Mouse (Mus musculus) CH12.LX (cell line): ENCODE data around the gene 3110001I22Rik. TPM values are rescaled to one million over a fixed set of nuclear protein-coding genes. Genes with fewer than 3 reads are reported as not detected.

ENCODE experiments used
- DNase-seq: peaks from one replicate; pipeline ENCODE4 v3.0.0-alpha.2; 2013; ENCODE audit errors: extremely low read depth
- H3K27ac ChIP-seq: 2 replicates; pipeline ENCODE4 v1.5.1; 2012; ENCODE audit warnings: low read depth, mild to moderate bottlenecking, control low read depth, moderate library complexity; ENCODE audit not compliant: insufficient read depth
- H3K27me3 ChIP-seq: replicated peaks from 2 replicates; pipeline ENCODE3; 2012; ENCODE audit warnings: inconsistent platforms
- H3K36me3 ChIP-seq, 2 experiments: replicated peaks in 1 of 2; 2 replicates each; pipeline versions ENCODE3 to v1.6.1; 2012; ENCODE audit warnings: inconsistent platforms in 1 of 2, low read length in 1 of 2, mild to moderate bottlenecking in 1 of 2, mixed read lengths in 1 of 2, moderate library complexity in 1 of 2; ENCODE audit not compliant: control insufficient read depth in 1 of 2, insufficient read depth in 1 of 2
- H3K4me1 ChIP-seq, 2 experiments: 2 replicates each; pipeline ENCODE4 v1.6.1; 2012; ENCODE audit warnings: inconsistent platforms in 1 of 2, moderate library complexity in 1 of 2; ENCODE audit not compliant: insufficient read depth in 2 of 2, control insufficient read depth in 1 of 2
- H3K4me2 ChIP-seq: 2 replicates; pipeline ENCODE4 v1.6.1; 2012; ENCODE audit warnings: low read depth, mild to moderate bottlenecking, control low read depth; ENCODE audit not compliant: poor library complexity, insufficient read depth, severe bottlenecking
- H3K4me3 ChIP-seq, 3 experiments: fragments of 150-350 bp in 1 of 3; sonication (generic) in 1 of 3; replicated peaks in 1 of 3; 2 replicates each; pipeline versions ENCODE3 to v1.5.1; 2011 to 2012; ENCODE audit warnings: low read depth in 2 of 3, low read length in 2 of 3, mild to moderate bottlenecking in 2 of 3, moderate library complexity in 2 of 3, control low read depth in 1 of 3, improper control_type of control experiment in 1 of 3, inconsistent platforms in 1 of 3, mixed read lengths in 1 of 3; ENCODE audit not compliant: poor library complexity in 1 of 3
- H3K79me2 ChIP-seq: replicated peaks from 2 replicates; pipeline ENCODE4 v1.6.1; 2012; ENCODE audit warnings: mild to moderate bottlenecking, moderate library complexity; ENCODE audit not compliant: control insufficient read depth, poor library complexity, insufficient read depth, severe bottlenecking; ENCODE audit errors: extremely low read depth
- H3K9ac ChIP-seq: 2 replicates; pipeline ENCODE4 v1.6.1; 2012; ENCODE audit warnings: low read depth, mild to moderate bottlenecking, control low read depth, moderate library complexity; ENCODE audit not compliant: insufficient read depth
- H3K9me3 ChIP-seq: replicated peaks from 2 replicates; pipeline ENCODE3; 2012; ENCODE audit warnings: low read length, inconsistent platforms, mixed read lengths
- CHD1 ChIP-seq: IDR thresholded peaks from 2 replicates; pipeline ENCODE4 v1.6.1; 2012; ENCODE audit warnings: low read depth, low read length, improper control_type of control experiment, inconsistent platforms
- CHD2 ChIP-seq: IDR thresholded peaks from 2 replicates; pipeline ENCODE4 v1.6.1; 2011; ENCODE audit warnings: low read length, improper control_type of control experiment
- CTCF ChIP-seq, 2 experiments: IDR thresholded peaks in 1 of 2; conservative IDR thresholded peaks in 1 of 2; 2 replicates each; pipeline ENCODE4 v1.5.1; 2011 to 2012; ENCODE audit warnings: low read depth in 2 of 2, low read length in 2 of 2, improper control_type of control experiment in 1 of 2, inconsistent platforms in 1 of 2, mild to moderate bottlenecking in 1 of 2, moderate library complexity in 1 of 2
- E2F4 ChIP-seq: IDR thresholded peaks from 2 replicates; pipeline ENCODE4 v1.6.1; 2011; ENCODE audit warnings: low read depth, low read length, improper control_type of control experiment; ENCODE audit not compliant: insufficient replicate concordance
- EP300 ChIP-seq: IDR thresholded peaks from 2 replicates; pipeline ENCODE4 v1.6.1; 2011; ENCODE audit warnings: low read length, improper control_type of control experiment
- GABPA ChIP-seq: IDR thresholded peaks from 2 replicates; pipeline ENCODE4 v1.6.1; 2012; ENCODE audit warnings: low read depth, low read length, improper control_type of control experiment, inconsistent platforms; ENCODE audit not compliant: insufficient replicate concordance
- IRF4 ChIP-seq: IDR thresholded peaks from 2 replicates; pipeline ENCODE4 v1.6.1; 2014; ENCODE audit warnings: low read depth, mild to moderate bottlenecking, inconsistent platforms, low read length, improper control_type of control experiment
- MXI1 ChIP-seq: IDR thresholded peaks from 2 replicates; pipeline ENCODE4 v1.6.1; 2011; ENCODE audit warnings: mild to moderate bottlenecking, low read depth, low read length, improper control_type of control experiment
- PAX5 ChIP-seq: IDR thresholded peaks from 2 replicates; pipeline ENCODE4 v1.6.1; 2012; ENCODE audit warnings: low read length, inconsistent platforms, mixed read lengths
- POLR2AphosphoS2 ChIP-seq: IDR thresholded peaks from 2 replicates; pipeline ENCODE4 v1.6.1; 2011; ENCODE audit warnings: low read depth, low read length, improper control_type of control experiment
- RCOR1 ChIP-seq: conservative IDR thresholded peaks from 2 replicates; pipeline ENCODE4 v1.6.1; 2012; ENCODE audit warnings: low read depth, mild to moderate bottlenecking, inconsistent platforms, low read length, improper control_type of control experiment
- SIN3A ChIP-seq: IDR thresholded peaks from 2 replicates; pipeline ENCODE4 v1.6.1; 2012; ENCODE audit warnings: low read length, improper control_type of control experiment, inconsistent platforms
- SMC3 ChIP-seq: IDR thresholded peaks from 2 replicates; pipeline ENCODE4 v1.6.1; 2011; ENCODE audit warnings: low read depth, low read length, improper control_type of control experiment
- TCF12 ChIP-seq: IDR thresholded peaks from 2 replicates; pipeline ENCODE4 v1.6.1; 2014; ENCODE audit warnings: low read depth, mild to moderate bottlenecking, inconsistent platforms, low read length, improper control_type of control experiment
- UBTF ChIP-seq: IDR thresholded peaks from 2 replicates; pipeline ENCODE4 v1.6.1; 2012; ENCODE audit warnings: low read depth, mild to moderate bottlenecking, inconsistent platforms, low read length, improper control_type of control experiment, moderate library complexity
- USF1 ChIP-seq: IDR thresholded peaks from 2 replicates; pipeline ENCODE4 v1.6.1; 2014; ENCODE audit warnings: low read depth, mild to moderate bottlenecking, inconsistent platforms, low read length, improper control_type of control experiment
- ZMIZ1 ChIP-seq: IDR thresholded peaks from 2 replicates; pipeline ENCODE4 v1.6.1; 2012; ENCODE audit warnings: low read depth, mild to moderate bottlenecking, inconsistent platforms, low read length, improper control_type of control experiment
- dilution Hi-C: fragments of 300-500 bp; cut with MboI; formaldehyde crosslinking; loops from 2 replicates; pipeline ENCODE4 v1.14.3; 2020; ENCODE audit warnings: low sequenced_read_pairs; ENCODE audit not compliant: extremely low pct_unique_long_range_greater_than_20kb, extremely low pct_ligation_motif_present
- in situ Hi-C: fragments of 300-500 bp; cut with MboI; formaldehyde crosslinking; loops from 3 replicates; pipeline ENCODE4 v1.14.3; 2019; ENCODE audit warnings: low sequenced_read_pairs, low pct_ligation_motif_present, low pct_unique_long_range_greater_than_20kb, mixed read lengths
- polyA plus RNA-seq: library from polyadenylated mRNA; unstranded; fragments of >175 nt; gene quantifications from 2 replicates; pipeline ENCODE4 v1.2.1, GENCODE M21; 2012; ENCODE audit warnings: low read depth; ENCODE audit not compliant: insufficient read length
- total RNA-seq, 2 experiments: library from RNA; depleted of rRNA; stranded (reverse); fragments of 300-350 nt in 1 of 2; fragments of >200 nt in 1 of 2; gene quantifications; 2 replicates each; pipeline ENCODE4 v1.2.3; 2012 to 2014

3110001I22Rik gene
- total and polyA plus RNA-seq, 3 experiments: 5.6 to 25.4 (median 10.8) TPM

- H3K9ac ChIP-seq: no peak overlapping the region
Observed at GRCm38 (mm10) chr16:13640064-13640463, 31.7 kb upstream of the 3110001I22Rik start.

DNA sequence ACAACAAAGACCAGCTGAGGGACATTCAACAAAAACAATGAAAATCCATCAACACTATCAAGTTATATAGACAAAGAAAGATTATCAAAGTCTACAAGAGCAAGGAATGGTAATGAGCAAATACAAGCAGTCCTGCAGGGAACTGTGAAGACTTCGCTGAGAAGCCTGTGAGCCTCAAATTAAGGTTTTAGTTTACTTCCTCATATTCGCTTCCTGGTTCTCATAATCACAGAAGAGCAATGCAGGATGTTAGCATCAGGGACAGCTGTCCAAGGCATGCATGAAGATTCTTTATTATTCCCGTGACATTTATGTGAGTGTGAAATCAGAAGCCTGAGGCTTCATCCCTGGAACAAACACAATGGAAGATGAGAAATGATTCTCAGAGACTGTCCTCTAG lies 27.3 kb upstream of the 3110001I22Rik start:
- TF ChIP-seq PAX5 (no peak), CHD2 (no peak), UBTF (no peak), SIN3A (no peak), ZMIZ1 (no peak), E2F4 (no peak), CHD1 (no peak), IRF4 (no peak), POLR2AphosphoS2 (no peak), TCF12 (no peak), GABPA (no peak), RCOR1 (no peak)
- TF ChIP-seq, all 38 proteins: peak for 0
- H3K9ac ChIP-seq: no peak overlapping the region
- H3K4me2 ChIP-seq: no peak overlapping the region
- in situ Hi-C loops (no loop called here), dilution Hi-C loops (no loop called here)
- no peak overlapping the region for H3K4me3 ChIP-seq
- H3K27ac ChIP-seq: no peak overlapping the region
- no peak for DNase-seq
- no peaks in the 10 kb centered on the region for H3K79me2 ChIP-seq
- H3K27me3 ChIP-seq: no peaks in the 10 kb centered on the region
- peaks cover 0 to 23% of the 10 kb centered on the region in 2 experiments; a peak in 2 of 4 replicates for H3K4me1 ChIP-seq
- H3K9me3 ChIP-seq: no peaks in the 10 kb centered on the region
- peaks cover 49 to 73% of the 10 kb centered on the region in 2 experiments for H3K36me3 ChIP-seq

More at GRCm38 (mm10) chr16:13640064-13640463, 31.7 kb upstream of the 3110001I22Rik start:
- peaks cover 48 to 70% of the 10 kb centered on the region in 2 experiments for H3K36me3 ChIP-seq
- TF ChIP-seq SMC3: peak; percentile 27
- peak in 1 of 2 experiments; percentile 59; a peak in 3 of 4 replicates for TF ChIP-seq CTCF (conservative IDR thresholded peaks at IDR 0.05 in 1 of 2, IDR thresholded peaks at IDR 0.05 in 1 of 2; ENCODE audit: low read depth in 2 of 2, low read length in 2 of 2)
- TF ChIP-seq GABPA: no peak
- no peaks in the 10 kb centered on the region for H3K9me3 ChIP-seq
- in situ Hi-C loops: no loop called here
- H3K27ac ChIP-seq: no peak overlapping the region
- no peaks in the 10 kb centered on the region for H3K27me3 ChIP-seq
- DNase-seq: no peak
- no peaks in the 10 kb centered on the region for H3K79me2 ChIP-seq
- no peak overlapping the region for H3K4me2 ChIP-seq
- dilution Hi-C loops: no loop called here
- no peak overlapping the region for H3K4me3 ChIP-seq
- peaks cover 0 to 64% of the 10 kb centered on the region in 2 experiments; a peak in 2 of 4 replicates for H3K4me1 ChIP-seq

DNA sequence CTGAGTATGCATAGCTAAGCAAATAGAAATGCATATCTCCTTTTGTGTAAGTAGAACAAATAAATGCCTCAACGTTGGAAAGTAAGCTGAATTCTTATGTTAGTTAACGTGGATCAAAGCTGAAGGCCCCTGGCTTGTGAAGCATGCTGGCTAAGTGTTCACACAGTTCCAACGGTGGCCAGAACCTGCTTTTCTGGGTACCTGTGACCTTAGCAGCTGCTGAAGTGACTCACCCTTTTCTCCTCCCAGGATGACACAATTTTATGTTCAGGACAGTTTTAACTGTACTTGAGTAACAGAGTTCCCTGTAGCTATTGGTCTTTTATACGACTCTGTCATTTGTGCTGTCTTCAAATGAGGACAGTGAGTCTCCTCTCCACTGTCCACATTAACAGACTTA lies 25.8 kb upstream of the 3110001I22Rik start:
- dilution Hi-C loops: no loop called here
- H3K4me3 ChIP-seq: no peak overlapping the region
- in situ Hi-C loops: no loop called here
- H3K4me1 ChIP-seq: peaks cover 0 to 10% of the 10 kb centered on the region in 2 experiments; a peak in 2 of 4 replicates
- H3K27me3 ChIP-seq: no peaks in the 10 kb centered on the region
- no peak for TF ChIP-seq EP300
- no peak for TF ChIP-seq ZMIZ1
- TF ChIP-seq USF1: no peak
- no peak for TF ChIP-seq MXI1
- no peak for DNase-seq
- no peaks in the 10 kb centered on the region for H3K9me3 ChIP-seq
- H3K36me3 ChIP-seq: peaks cover 52 to 80% of the 10 kb centered on the region in 2 experiments
- H3K4me2 ChIP-seq: no peak overlapping the region
- H3K27ac ChIP-seq: no peak overlapping the region
- H3K79me2 ChIP-seq: no peaks in the 10 kb centered on the region
- H3K9ac ChIP-seq: no peak overlapping the region
